Mouse (Mus musculus): ENCODE measurements around the gene Zbtb8a.

DNA sequence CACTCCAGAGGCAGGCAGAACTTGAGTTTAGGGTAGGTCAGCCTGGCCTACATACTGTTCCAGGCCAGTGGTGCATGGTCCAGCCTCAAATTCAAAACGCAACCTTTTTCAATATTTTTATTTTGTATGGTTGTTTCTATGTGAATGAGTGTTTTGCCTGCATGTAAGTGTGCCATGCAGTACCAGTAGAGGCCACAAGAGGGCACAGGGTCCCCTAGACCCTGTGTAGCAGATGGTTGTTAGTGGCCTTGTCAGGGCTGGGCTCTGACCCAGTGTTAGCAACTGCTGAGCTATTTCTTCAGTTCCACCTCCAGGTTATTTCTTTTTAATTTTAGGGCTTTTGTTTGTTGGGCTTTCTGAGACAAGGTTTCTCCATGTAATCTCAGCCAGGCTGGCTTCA, 27.3 kb downstream of the Zbtb8a start:
- TF ChIP-seq POLR2A (IDR thresholded peaks at IDR 0.05; ENCODE audit: control insufficient read depth in 1 of 2, insufficient read depth in 1 of 2, low read depth in 1 of 2, low read length in 2 of 2, poor library complexity in 1 of 2) = no peak
- no peak for TF ChIP-seq MAFK (IDR thresholded peaks at IDR 0.05; ENCODE audit: borderline replicate concordance, low read depth, low read length)

Measured in MEL (cell line).